Mouse (Mus musculus) embryonic facial prominence, embryonic 15.5 days (tissue): ENCODE results near the gene Stoml2. TPM values are rescaled to one million over a fixed set of nuclear protein-coding genes. Genes with fewer than 3 reads are reported as not detected.
A peak's percentile ranks its signal among the peaks of the same experiment; 100 is the strongest.

Source experiments
- ATAC-seq: fragments of 200-750 bp; cut with Nextera tagmentation; 2 replicates; pipeline ENCODE4 v1.8.0; 2017; ENCODE audit warnings: low read depth, moderate TSS enrichment; ENCODE audit not compliant: insufficient number of reproducible peaks, low FRiP score, low TSS enrichment
- H3K27ac ChIP-seq: fragments of 300-500 bp; sonication (generic); replicated peaks from 2 replicates; pipeline ENCODE4 v1.5.1; 2015; ENCODE audit warnings: mild to moderate bottlenecking, inconsistent platforms
- H3K27me3 ChIP-seq: fragments of 300-500 bp; sonication (generic); 2 replicates; pipeline ENCODE4 v1.6.1; 2015; ENCODE audit warnings: inconsistent platforms
- H3K36me3 ChIP-seq: fragments of 300-500 bp; sonication (generic); 2 replicates; pipeline ENCODE4 v1.6.1; 2015; ENCODE audit warnings: mild to moderate bottlenecking, inconsistent platforms
- H3K4me1 ChIP-seq: fragments of 300-500 bp; sonication (generic); 2 replicates; pipeline ENCODE4 v1.6.1; 2015; ENCODE audit warnings: inconsistent platforms
- H3K4me2 ChIP-seq: fragments of 300-500 bp; sonication (generic); replicated peaks from 2 replicates; pipeline ENCODE4 v1.6.1; 2015; ENCODE audit warnings: mild to moderate bottlenecking, inconsistent platforms
- H3K4me3 ChIP-seq: fragments of 300-500 bp; sonication (generic); replicated peaks from 2 replicates; pipeline ENCODE4 v1.5.1; 2015; ENCODE audit warnings: mild to moderate bottlenecking, inconsistent platforms
- H3K9ac ChIP-seq: fragments of 300-500 bp; sonication (generic); 2 replicates; pipeline ENCODE4 v1.6.1; 2015; ENCODE audit warnings: inconsistent platforms
- H3K9me3 ChIP-seq: fragments of 300-500 bp; sonication (generic); replicated peaks from 2 replicates; pipeline ENCODE4 v1.6.1; 2016; ENCODE audit warnings: inconsistent platforms
- WGBS: fragments of 180-500 bp; shearing (Covaris S2); methylation state at CpG from one replicate; pipeline ENCODE4 v1.1.7; 2015; 5-methylcytosine and 5-hydroxymethylcytosine counted together
- polyA plus RNA-seq: library from polyadenylated mRNA; unstranded; fragments of >200 nt; fragmentation: Nextera tagmentation; extraction: Ambion mirVana; gene quantifications from 2 replicates; pipeline ENCODE4 v1.2.1, GENCODE M21; 2015

The Stoml2 gene
- polyA plus RNA-seq = 294 and 307 TPM in 2 replicates

DNA sequence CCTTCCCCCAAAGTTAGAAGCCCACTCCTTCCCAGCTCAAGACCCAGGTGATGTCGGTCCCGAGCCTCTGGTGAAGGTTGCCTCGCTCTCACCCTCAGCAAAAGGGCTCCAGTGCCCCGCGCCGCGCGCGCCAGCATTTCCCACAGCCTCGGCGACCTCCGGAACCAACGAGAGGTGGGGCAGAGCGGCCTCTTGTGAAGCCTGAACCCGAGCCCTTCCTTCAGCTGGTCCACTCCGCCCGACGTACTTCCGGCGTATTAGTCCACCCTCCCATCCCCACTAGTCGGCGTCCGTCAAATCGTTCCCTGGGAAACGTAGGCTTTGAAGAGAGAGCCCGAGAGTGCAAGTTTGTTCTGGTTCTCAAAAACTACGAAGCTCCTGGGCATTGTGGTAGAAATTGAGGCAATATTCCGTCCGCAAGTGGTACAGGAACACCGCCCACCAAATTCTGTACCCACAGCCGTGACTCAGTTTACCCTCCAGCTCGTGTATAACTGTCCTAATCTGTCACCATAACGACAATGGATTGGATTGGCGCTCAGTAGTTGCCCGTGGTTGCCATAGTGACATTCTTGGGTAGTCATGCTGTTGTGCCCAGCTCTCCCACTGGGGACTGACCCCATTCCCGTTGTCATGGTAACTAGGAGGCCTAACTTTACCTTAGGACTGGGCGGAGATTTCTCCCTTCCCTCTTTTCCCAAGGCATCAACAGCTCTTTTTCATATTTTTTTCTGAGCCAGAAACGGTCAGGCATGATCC, at the start of gene Stoml2:
TSS of gene Stoml2 (minus strand) at position 474 of the 759 bp plus-strand sequence.
- under 1% methylated on average over 38 of the region's 38 CpGs for WGBS
- Histone ChIP-seq H3K4me3 (peak within 1 kb of the TSS; percentile 66), H3K36me3 (peaks cover 67% of the 10 kb centered on the region), H3K27ac (peak within 1 kb of the TSS; percentile 87), H3K9ac (peak within 1 kb of the TSS; percentile 75), H3K9me3 (no peaks in the 10 kb centered on the region), H3K4me2 (peak within 1 kb of the TSS; percentile 76), H3K27me3 (no peaks in the 10 kb centered on the region), H3K4me1 (peaks cover 23% of the 10 kb centered on the region)
- peak; percentile 93 for ATAC-seq

DNA sequence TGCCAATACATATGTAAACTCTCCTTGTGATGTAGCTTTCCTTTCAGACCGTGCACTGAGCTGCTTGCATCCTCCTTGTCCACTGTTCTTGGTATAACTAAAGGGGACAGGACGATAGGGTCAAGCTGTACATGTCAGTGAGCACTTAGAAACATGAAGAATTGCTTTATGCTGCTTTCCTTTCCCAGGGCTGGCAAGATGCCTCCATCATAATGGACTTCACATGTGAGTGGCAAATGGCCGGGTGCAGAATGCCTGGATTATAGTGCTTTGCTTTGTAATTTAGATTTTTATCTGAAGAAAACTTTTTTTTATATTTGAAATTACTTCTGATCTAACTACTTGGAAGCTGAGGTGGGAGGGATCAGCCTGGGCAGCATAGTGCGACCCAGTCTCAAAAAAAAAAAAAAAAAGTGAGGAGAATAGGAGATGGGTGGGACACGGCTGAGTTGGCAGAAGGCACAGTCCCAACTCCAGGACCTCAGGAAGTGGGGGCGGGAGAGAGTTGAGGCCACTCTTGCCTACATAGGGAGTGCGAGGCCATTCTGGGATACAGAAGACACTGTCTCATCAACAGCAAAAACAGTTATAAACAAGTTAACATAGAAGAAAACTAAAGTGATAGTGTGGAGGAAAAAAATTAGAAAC, 46.7 kb upstream of the Stoml2 start:
- Histone ChIP-seq H3K4me3 (no peak overlapping the region), H3K36me3 (no peaks in the 10 kb centered on the region), H3K27ac (no peak overlapping the region), H3K27me3 (no peaks in the 10 kb centered on the region), H3K4me2 (no peak overlapping the region), H3K4me1 (0 out of 2 replicates have a peak, but pooled peaks cover 6% of the 10 kb centered on the region), H3K9me3 (no peaks in the 10 kb centered on the region), H3K9ac (no peak overlapping the region)
- ATAC-seq = no peak
- 41% methylated on average over 7 of the region's 7 CpGs for WGBS

DNA sequence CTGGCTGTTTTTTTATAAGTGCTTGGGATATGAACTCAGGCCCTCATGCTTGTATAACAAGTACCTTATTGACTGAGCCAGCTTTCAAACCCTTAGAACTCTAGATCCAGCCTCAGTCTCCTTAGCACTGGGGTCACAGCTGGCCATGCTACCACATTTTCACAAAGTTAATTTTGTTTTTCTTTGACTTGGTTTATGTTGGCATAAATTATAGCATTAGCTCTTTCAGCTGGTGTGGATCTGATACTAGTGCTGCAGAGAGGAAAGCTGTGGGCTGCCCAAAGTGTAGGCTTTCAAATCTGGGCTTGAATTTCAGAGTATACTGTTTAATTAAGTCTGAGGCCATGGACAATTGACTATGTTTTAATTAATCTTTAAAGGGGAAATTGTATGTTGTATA, 43.4 kb upstream of the Stoml2 start:
- Histone ChIP-seq H3K36me3 (no peaks in the 10 kb centered on the region), H3K4me1 (0 out of 2 replicates have a peak, but pooled peaks cover 6% of the 10 kb centered on the region), H3K4me2 (no peak overlapping the region), H3K9me3 (no peaks in the 10 kb centered on the region), H3K27ac (no peak overlapping the region), H3K4me3 (no peak overlapping the region), H3K9ac (no peak overlapping the region), H3K27me3 (no peaks in the 10 kb centered on the region)
- no peak for ATAC-seq

DNA sequence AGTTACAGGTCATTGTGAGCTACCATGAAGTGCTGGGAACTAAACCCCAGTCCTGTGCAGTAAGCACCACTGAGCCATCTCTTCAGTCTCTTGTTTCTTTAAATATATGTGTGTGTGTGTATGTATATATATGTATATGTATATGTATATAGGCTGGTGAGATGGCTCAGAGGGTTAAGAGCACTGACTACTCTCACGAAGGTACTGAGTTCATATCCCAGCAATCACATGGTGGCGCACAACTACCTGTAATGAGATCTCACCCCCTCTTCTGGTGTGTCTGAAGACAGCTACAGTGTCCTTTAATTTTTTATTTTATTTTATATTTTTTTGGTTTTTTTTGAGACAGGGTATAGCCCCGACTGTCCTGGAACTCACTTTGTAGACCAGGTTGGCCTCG, 34.0 kb upstream of the Stoml2 start:
- no peak overlapping the region for H3K9ac ChIP-seq
- no peak for ATAC-seq
- H3K9me3 ChIP-seq = no peaks in the 10 kb centered on the region
- no peak overlapping the region for H3K4me2 ChIP-seq
- H3K4me1 ChIP-seq = no peaks in the 10 kb centered on the region
- H3K4me3 ChIP-seq = no peak overlapping the region
- 96% methylated on average over 4 of the region's 4 CpGs for WGBS
- no peaks in the 10 kb centered on the region for H3K36me3 ChIP-seq
- 0 out of 2 replicates have a peak, but pooled peaks cover 3% of the 10 kb centered on the region for H3K27me3 ChIP-seq
- H3K27ac ChIP-seq = no peak overlapping the region

DNA sequence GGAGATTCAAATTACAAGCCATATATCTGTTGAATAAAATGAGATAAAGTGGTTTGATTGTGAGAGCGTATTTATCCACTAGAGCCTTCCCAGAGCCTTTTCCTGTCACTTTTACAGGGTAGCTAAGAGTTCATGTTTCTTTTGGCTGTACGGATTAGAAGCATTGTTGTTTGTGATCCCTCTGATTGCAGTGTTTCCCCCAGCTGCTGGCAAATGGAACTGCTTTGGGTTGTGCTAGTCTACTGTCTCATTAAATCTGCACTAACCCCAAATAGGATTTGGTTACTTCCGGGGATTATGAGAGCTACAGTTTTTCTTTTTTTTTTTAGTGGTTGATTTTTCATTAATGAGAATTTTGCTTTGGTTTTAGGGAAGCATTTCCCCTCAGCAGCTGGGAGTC, 28.8 kb upstream of the Stoml2 start:
- ATAC-seq = no peak
- no peaks in the 10 kb centered on the region for H3K36me3 ChIP-seq
- H3K27ac ChIP-seq = no peak overlapping the region
- no peak overlapping the region for H3K4me3 ChIP-seq
- peaks cover 5% of the 10 kb centered on the region; the same call in 1 of the 2 replicates for H3K4me1 ChIP-seq
- H3K4me2 ChIP-seq = no peak overlapping the region
- H3K9ac ChIP-seq = no peak overlapping the region
- 28% methylated on average over 3 of the region's 3 CpGs for WGBS
- H3K27me3 ChIP-seq = peaks cover 10% of the 10 kb centered on the region
- H3K9me3 ChIP-seq = no peaks in the 10 kb centered on the region

DNA sequence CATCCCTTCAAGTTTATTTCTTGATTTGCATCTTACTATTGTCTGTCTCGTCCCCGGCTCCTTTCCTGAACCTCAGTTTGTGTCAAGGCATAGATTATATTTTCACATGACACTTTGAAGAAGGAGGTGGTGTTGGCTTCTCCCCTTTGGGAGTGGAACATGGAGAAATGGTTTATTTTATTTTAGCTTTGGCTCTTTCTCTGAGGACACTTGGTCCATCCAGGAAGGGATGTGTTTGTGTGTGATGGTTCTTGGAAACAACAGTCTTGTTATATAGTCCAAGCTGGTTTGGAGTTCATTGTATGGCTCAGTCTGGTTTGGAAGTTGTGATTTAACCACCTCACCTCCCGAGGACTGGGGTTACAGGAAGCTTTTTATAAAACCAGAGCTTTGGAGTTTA, 28.2 kb upstream of the Stoml2 start:
- ATAC-seq = no peak
- 30% methylated on average over 3 of the region's 3 CpGs for WGBS
- Histone ChIP-seq H3K9me3 (no peaks in the 10 kb centered on the region), H3K4me3 (peak overlapping the region; percentile 67), H3K9ac (no peak overlapping the region; the same call in 1 of the 2 replicates), H3K4me1 (peaks cover 5% of the 10 kb centered on the region; the same call in 1 of the 2 replicates), H3K4me2 (peak overlapping the region; percentile 99), H3K36me3 (no peaks in the 10 kb centered on the region), H3K27me3 (peaks cover 10% of the 10 kb centered on the region), H3K27ac (no peak overlapping the region)

DNA sequence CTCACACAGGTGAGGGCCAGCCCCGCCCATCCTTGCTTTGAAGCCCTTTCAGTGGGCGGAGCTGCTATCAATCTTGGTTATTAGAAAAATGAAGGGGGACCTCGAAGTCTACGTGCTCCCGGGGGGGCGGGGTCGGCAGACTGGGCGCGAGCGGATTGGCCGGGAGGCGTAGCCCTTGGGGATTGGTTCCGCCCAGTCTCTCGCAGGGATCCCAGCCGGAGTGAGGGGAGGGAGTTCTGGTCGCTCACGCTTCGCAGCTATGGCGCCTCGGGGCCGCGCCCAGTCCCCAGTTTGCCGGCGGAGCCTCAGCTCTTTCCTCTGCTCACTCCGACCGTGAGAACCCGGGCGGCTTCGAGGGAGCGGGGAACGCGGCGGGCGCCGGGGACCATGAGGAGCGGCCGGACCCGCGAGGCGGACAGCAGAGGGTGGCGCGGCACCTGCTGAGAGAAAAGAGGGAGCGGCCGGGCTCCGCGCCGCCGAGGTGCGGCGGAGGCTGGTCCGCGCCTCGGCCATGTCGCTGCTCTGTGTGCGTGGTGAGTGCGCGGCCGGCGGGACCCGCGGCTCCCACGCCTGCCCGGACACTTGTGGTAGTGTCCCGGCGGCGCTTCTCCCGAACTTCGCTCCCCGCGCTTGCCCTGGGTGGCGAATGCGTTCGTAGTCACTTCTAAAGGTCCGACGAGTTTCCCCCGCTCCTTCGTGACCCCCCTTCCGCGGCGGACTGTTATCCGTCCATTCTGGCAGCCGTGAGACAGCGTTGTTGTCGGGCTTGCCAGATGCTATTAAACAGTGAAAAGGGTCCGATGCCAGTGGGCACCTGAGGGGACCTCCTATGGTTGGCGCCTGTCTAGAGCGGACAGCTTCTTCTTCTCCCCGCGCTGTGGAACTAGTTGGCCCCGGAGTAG, 27.5 kb upstream of the Stoml2 start, which contains the start of gene Unc13b:
TSS of gene Unc13b (plus strand) at position 201 of the 902 bp plus-strand sequence.
- H3K4me2 ChIP-seq = peak within 1 kb of the TSS; percentile 99
- H3K4me3 ChIP-seq = peak within 1 kb of the TSS; percentile 67
- 0 out of 2 replicates have a peak within 1 kb of the TSS, but pooled peaks have one; percentile 28 for H3K27ac ChIP-seq
- H3K9me3 ChIP-seq = no peaks in the 10 kb centered on the region
- H3K4me1 ChIP-seq = peaks cover 5% of the 10 kb centered on the region; the same call in 1 of the 2 replicates
- H3K36me3 ChIP-seq = no peaks in the 10 kb centered on the region
- WGBS = under 1% methylated on average over 87 of the region's 90 CpGs
- H3K27me3 ChIP-seq = peaks cover 10% of the 10 kb centered on the region
- ATAC-seq = peak; percentile 94
- peak within 1 kb of the TSS; percentile 39 for H3K9ac ChIP-seq

DNA sequence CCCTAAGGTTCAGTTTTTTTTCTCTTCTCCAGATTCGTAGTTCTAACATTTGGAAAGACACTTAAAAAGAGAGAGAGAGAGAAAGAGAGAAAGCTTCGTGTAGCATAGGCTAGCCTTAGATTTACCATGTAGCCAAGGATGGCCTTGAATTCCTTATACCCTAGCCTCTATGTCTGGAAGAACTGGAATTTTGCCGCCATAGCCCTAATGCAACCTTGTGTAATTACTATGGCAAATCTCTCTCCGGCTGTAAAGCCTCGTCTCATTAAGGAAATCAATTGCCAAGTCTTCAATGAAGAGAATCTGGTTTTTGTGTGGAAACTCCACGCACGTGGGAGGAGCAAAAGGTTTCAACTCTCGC, 26.9 kb upstream of the Stoml2 start:
- Histone ChIP-seq H3K36me3 (no peaks in the 10 kb centered on the region), H3K4me1 (peaks cover 5% of the 10 kb centered on the region; the same call in 1 of the 2 replicates), H3K4me3 (peak overlapping the region; percentile 67), H3K9me3 (no peaks in the 10 kb centered on the region), H3K27me3 (peaks cover 10% of the 10 kb centered on the region), H3K4me2 (peak overlapping the region; percentile 99), H3K27ac (no peak overlapping the region), H3K9ac (no peak overlapping the region)
- no peak for ATAC-seq
- 23% methylated on average over 8 of the region's 8 CpGs for WGBS

DNA sequence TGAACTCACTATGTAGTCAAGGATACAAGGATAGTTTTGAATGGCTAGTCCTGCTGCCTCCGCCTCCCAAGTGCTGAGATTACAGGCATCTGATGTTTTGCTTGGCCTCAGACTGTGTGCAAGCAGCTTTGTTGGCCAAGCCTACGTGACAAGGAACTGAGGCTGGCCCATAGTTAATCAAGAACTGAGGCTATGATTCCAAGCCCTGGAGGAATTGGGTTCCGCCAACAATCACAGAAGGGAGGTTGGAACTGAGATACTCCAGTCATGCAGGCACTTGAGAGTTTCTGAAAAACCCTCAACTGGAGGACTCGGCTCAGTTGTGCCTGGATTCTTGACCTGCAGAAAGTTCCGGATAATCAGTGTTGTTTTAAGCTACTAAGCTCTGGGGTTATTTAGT, 26.1 kb upstream of the Stoml2 start:
- Histone ChIP-seq H3K27me3 (peaks cover 10% of the 10 kb centered on the region), H3K36me3 (no peaks in the 10 kb centered on the region), H3K4me2 (no peak overlapping the region), H3K9me3 (no peaks in the 10 kb centered on the region), H3K9ac (no peak overlapping the region), H3K27ac (no peak overlapping the region), H3K4me1 (peaks cover 5% of the 10 kb centered on the region; the same call in 1 of the 2 replicates), H3K4me3 (no peak overlapping the region)
- WGBS = 87% methylated on average over 5 of the region's 5 CpGs
- ATAC-seq = no peak

DNA sequence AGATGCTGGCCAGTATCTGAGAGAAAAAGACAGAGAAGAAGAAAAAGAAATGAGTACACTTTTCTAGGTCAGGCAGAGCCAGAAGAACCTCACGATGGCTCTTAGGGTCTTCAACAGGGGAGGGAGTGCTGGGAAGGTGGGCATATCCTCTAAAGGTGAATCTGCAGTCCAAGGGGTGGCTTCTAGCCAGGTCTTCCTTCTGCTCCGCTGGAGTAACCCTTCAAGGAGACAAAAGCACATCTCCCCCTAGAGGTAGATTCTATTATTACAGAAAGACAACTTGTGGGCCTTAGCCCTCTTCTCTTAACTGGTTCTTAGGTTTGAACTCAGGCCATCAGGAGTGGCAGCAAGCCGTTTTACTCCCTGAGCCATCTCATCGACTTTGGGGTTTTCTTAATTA, 21.1 kb upstream of the Stoml2 start:
- WGBS = 9% methylated on average over 4 of the region's 4 CpGs
- no peak for ATAC-seq
- Histone ChIP-seq H3K9me3 (no peaks in the 10 kb centered on the region), H3K27me3 (no peaks in the 10 kb centered on the region), H3K4me1 (no peaks in the 10 kb centered on the region), H3K4me2 (no peak overlapping the region), H3K27ac (no peak overlapping the region), H3K36me3 (no peaks in the 10 kb centered on the region), H3K4me3 (no peak overlapping the region), H3K9ac (no peak overlapping the region)

DNA sequence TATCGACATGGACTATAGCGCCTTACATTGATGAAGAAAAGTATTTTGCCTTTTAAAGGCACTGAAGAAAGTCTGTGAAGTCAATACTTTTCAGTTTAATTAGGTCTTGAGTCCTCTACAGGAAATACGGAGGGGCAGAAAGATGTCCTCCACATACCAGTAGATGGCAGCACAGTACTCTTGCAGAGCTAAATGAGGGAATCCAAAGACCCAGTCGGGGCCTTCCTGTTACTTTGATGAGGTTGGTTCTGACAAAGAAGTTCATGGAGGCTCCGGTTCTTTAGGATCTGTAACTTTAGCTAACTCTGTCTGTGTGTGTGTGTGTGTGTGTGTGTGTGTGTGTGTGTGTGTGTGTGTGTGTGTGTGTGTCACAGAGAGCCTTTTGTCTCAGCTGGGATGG, 15.7 kb upstream of the Stoml2 start:
- Histone ChIP-seq H3K36me3 (no peaks in the 10 kb centered on the region), H3K4me1 (peaks cover 20% of the 10 kb centered on the region), H3K4me2 (no peak overlapping the region), H3K27ac (no peak overlapping the region), H3K9me3 (no peaks in the 10 kb centered on the region), H3K9ac (no peak overlapping the region), H3K4me3 (no peak overlapping the region), H3K27me3 (no peaks in the 10 kb centered on the region)
- 4% methylated on average over 5 of the region's 5 CpGs for WGBS
- no peak for ATAC-seq
